Mouse (Mus musculus): ENCODE data around the gene Cirbp. TPM values are rescaled to one million over a fixed set of nuclear protein-coding genes. Genes with fewer than 3 reads are reported as not detected.
A peak's percentile ranks its signal among the peaks of the same experiment; 100 is the strongest.

The Cirbp gene
- total RNA-seq, 1 experiment, result 69.6 TPM

DNA sequence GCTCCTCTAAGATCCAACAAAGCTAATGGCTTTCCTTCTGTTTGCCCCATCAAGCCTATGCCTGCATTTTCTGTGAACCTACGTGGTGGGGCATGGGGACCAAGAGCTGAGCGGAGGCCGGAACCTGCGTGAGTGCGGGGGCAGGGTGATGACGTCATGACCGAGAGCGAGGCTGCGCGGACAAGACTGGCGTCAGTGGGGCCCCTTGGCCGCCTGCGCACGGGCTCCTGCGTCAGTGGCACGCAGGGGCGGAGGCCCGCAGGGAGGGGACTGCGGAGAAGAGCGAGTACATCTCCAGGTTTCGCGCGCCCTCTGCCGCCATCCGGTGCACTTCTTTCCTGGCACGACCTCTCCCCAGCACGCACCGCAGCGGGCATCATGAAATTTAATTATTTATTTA lies 24.5 kb upstream of the Cirbp start:
- Histone ChIP-seq H3K36me3 (ENCODE audit: control insufficient read depth, insufficient read depth, low read length, poor library complexity, severe bottlenecking) (peaks cover 26% of the 10 kb centered on the region), H3K27ac (ENCODE audit: insufficient read depth, low read depth, low read length, poor library complexity, severe bottlenecking) (no peak overlapping the region), H3K4me3 (ENCODE audit: insufficient read depth in 1 of 2, low read depth in 1 of 2, low read length in 2 of 2, poor library complexity in 1 of 2, severe bottlenecking in 1 of 2) (peak overlapping the region; percentile 49 to 96), H3K4me1 (ENCODE audit: control insufficient read depth in 2 of 2, insufficient read depth in 2 of 2, low read length in 2 of 2, poor library complexity in 1 of 2) (peaks cover 2 to 24% of the 10 kb centered on the region in 2 experiments; a peak in 3 of 4 replicates), H3K9me3 (ENCODE audit: control insufficient read depth, insufficient read depth, low read depth, low read length) (no peaks in the 10 kb centered on the region), H3K9ac (ENCODE audit: insufficient read depth, low read depth, low read length, poor library complexity, severe bottlenecking) (peak overlapping the region; percentile 54; the same call in 1 of the 2 replicates)
- in situ Hi-C loops (cut with MboI; ENCODE audit: low sequenced_read_pairs in 2 of 2, unreplicated experiment in 2 of 2), result no loop called here
- TF ChIP-seq CHD2 (IDR thresholded peaks at IDR 0.05; ENCODE audit: low read depth, low read length) (no peak), HCFC1 (IDR thresholded peaks at IDR 0.05; ENCODE audit: borderline replicate concordance, insufficient read depth, low read length) (peak; percentile 77), ZNF384 (IDR thresholded peaks at IDR 0.05; ENCODE audit: low read depth, low read length) (no peak), MAFK (IDR thresholded peaks at IDR 0.05; ENCODE audit: insufficient read depth, low read depth, low read length) (no peak), ZC3H11A (IDR thresholded peaks at IDR 0.05; ENCODE audit: borderline replicate concordance, low read depth, low read length) (no peak)
- DNase-seq (ENCODE audit: low read depth, low spot score), result peak; percentile 76

DNA sequence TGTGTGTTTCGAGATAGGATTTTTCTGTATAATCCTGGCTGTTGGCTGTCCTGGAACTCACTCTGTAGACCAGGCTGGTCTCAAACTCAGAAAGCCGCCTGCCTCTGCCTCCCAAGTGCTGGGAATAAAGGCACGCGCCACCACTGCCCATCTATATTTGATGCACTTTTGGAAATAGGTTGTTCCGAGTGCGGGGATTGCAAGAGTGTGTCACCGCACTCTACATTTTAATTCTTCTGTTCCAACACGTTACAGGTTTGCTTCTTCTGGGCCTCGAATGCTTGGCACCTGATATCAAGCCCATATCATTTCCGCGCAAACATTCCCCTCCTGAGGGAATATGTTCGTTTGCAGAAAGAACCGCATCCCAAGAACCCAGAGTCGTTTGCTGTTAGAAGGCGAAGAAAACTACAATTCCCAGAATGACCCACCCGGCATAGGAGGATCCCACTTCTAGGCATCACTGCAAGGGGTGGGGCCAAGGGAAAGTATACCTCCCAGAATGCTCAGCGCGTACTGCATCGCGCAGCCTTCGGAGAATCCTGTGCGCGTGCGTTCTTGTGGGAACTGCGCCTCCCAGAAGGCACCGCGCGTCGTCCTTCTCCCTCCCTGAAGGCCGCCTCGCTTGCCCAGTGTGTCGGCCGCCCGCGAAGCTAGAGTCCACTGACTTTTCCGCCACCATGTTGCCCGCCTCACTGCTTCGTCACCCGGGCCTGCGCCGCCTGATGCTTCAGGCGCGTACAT lies 23.8 kb upstream of the Cirbp start:
- Histone ChIP-seq H3K9ac (ENCODE audit: insufficient read depth, low read depth, low read length, poor library complexity, severe bottlenecking) (peak overlapping the region; percentile 95), H3K9me3 (ENCODE audit: control insufficient read depth, insufficient read depth, low read depth, low read length) (no peaks in the 10 kb centered on the region), H3K27ac (ENCODE audit: insufficient read depth, low read depth, low read length, poor library complexity, severe bottlenecking) (peak overlapping the region; percentile 82), H3K4me1 (ENCODE audit: control insufficient read depth in 2 of 2, insufficient read depth in 2 of 2, low read length in 2 of 2, poor library complexity in 1 of 2) (peaks cover 2 to 28% of the 10 kb centered on the region in 2 experiments; a peak in 3 of 4 replicates), H3K36me3 (ENCODE audit: control insufficient read depth, insufficient read depth, low read length, poor library complexity, severe bottlenecking) (peaks cover 26% of the 10 kb centered on the region), H3K4me3 (ENCODE audit: insufficient read depth in 1 of 2, low read depth in 1 of 2, low read length in 2 of 2, poor library complexity in 1 of 2, severe bottlenecking in 1 of 2) (peak overlapping the region; percentile 93 to 96)
- DNase-seq (ENCODE audit: low read depth, low spot score), result peak; percentile 97
- TF ChIP-seq CHD2 (IDR thresholded peaks at IDR 0.05; ENCODE audit: low read depth, low read length) (no peak), ZNF384 (IDR thresholded peaks at IDR 0.05; ENCODE audit: low read depth, low read length) (no peak), ZC3H11A (IDR thresholded peaks at IDR 0.05; ENCODE audit: borderline replicate concordance, low read depth, low read length) (no peak), HCFC1 (IDR thresholded peaks at IDR 0.05; ENCODE audit: borderline replicate concordance, insufficient read depth, low read length) (peak; percentile 96), MAFK (IDR thresholded peaks at IDR 0.05; ENCODE audit: insufficient read depth, low read depth, low read length) (0 out of 2 replicates have a peak, but pooled peaks have one; percentile 2)
- in situ Hi-C loops (cut with MboI; ENCODE audit: low sequenced_read_pairs in 2 of 2, unreplicated experiment in 2 of 2), result no loop called here

DNA sequence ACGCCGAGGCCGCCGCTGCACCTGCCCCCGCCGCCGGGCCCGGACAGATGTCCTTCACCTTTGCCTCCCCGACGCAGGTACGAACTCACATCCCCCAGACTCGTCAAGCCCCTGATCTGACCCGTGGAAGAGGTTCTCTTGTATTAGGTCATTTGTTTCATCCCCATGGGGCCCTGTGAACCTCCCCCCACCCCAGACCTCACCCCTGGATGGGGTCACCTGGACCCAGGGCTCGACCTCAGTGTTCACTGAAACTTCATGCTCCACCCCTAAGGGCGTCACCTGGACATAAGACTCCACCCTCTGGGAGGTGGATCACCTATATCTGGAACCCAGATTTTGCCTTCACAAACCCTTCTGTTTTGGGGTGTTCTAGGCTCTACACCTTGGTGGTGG lies 23.3 kb upstream of the Cirbp start:
- H3K36me3 ChIP-seq (ENCODE audit: control insufficient read depth, insufficient read depth, low read length, poor library complexity, severe bottlenecking), result peaks cover 26% of the 10 kb centered on the region
- in situ Hi-C loops (cut with MboI; ENCODE audit: low sequenced_read_pairs in 2 of 2, unreplicated experiment in 2 of 2), result no loop called here
- peak overlapping the region; percentile 93 to 96 for H3K4me3 ChIP-seq (ENCODE audit: insufficient read depth in 1 of 2, low read depth in 1 of 2, low read length in 2 of 2, poor library complexity in 1 of 2, severe bottlenecking in 1 of 2)
- H3K27ac ChIP-seq (ENCODE audit: insufficient read depth, low read depth, low read length, poor library complexity, severe bottlenecking), result peak overlapping the region; percentile 82
- TF ChIP-seq HCFC1 (IDR thresholded peaks at IDR 0.05; ENCODE audit: borderline replicate concordance, insufficient read depth, low read length) (no peak), ZNF384 (IDR thresholded peaks at IDR 0.05; ENCODE audit: low read depth, low read length) (no peak), MAFK (IDR thresholded peaks at IDR 0.05; ENCODE audit: insufficient read depth, low read depth, low read length) (no peak), ZC3H11A (IDR thresholded peaks at IDR 0.05; ENCODE audit: borderline replicate concordance, low read depth, low read length) (no peak), CHD2 (IDR thresholded peaks at IDR 0.05; ENCODE audit: low read depth, low read length) (no peak)
- H3K9me3 ChIP-seq (ENCODE audit: control insufficient read depth, insufficient read depth, low read depth, low read length), result no peaks in the 10 kb centered on the region
- peak overlapping the region; percentile 95 for H3K9ac ChIP-seq (ENCODE audit: insufficient read depth, low read depth, low read length, poor library complexity, severe bottlenecking)
- peaks cover 2 to 31% of the 10 kb centered on the region in 2 experiments; a peak in 3 of 4 replicates for H3K4me1 ChIP-seq (ENCODE audit: control insufficient read depth in 2 of 2, insufficient read depth in 2 of 2, low read length in 2 of 2, poor library complexity in 1 of 2)
- no peak for DNase-seq (ENCODE audit: low read depth, low spot score)

DNA sequence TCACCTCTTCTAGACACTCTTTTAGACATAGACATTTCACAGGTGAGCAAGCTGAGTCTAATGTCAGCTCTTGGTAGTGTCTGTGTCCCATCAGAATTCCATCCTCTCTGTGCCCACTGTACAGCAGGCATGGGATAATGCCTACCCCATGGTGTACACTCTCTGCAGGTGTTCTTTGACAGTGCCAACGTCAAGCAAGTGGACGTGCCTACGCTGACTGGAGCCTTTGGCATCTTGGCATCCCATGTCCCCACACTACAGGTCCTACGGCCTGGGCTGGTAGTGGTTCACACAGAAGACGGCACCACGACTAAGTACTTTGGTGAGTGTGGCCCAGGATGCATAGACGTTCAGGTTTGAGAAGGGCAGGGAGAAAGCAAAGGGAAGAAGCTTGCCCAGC lies 22.1 kb upstream of the Cirbp start:
- peaks cover 0 to 29% of the 10 kb centered on the region in 2 experiments; a peak in 3 of 4 replicates for H3K4me1 ChIP-seq (ENCODE audit: control insufficient read depth in 2 of 2, insufficient read depth in 2 of 2, low read length in 2 of 2, poor library complexity in 1 of 2)
- no peaks in the 10 kb centered on the region for H3K9me3 ChIP-seq (ENCODE audit: control insufficient read depth, insufficient read depth, low read depth, low read length)
- H3K4me3 ChIP-seq (ENCODE audit: insufficient read depth in 1 of 2, low read depth in 1 of 2, low read length in 2 of 2, poor library complexity in 1 of 2, severe bottlenecking in 1 of 2), result no peak overlapping the region
- no peak overlapping the region for H3K27ac ChIP-seq (ENCODE audit: insufficient read depth, low read depth, low read length, poor library complexity, severe bottlenecking)
- no peak for DNase-seq (ENCODE audit: low read depth, low spot score)
- in situ Hi-C loops (cut with MboI; ENCODE audit: low sequenced_read_pairs in 2 of 2, unreplicated experiment in 2 of 2), result no loop called here
- H3K36me3 ChIP-seq (ENCODE audit: control insufficient read depth, insufficient read depth, low read length, poor library complexity, severe bottlenecking), result peaks cover 26% of the 10 kb centered on the region
- no peak overlapping the region for H3K9ac ChIP-seq (ENCODE audit: insufficient read depth, low read depth, low read length, poor library complexity, severe bottlenecking)
- TF ChIP-seq ZNF384 (IDR thresholded peaks at IDR 0.05; ENCODE audit: low read depth, low read length), result no peak
- TF ChIP-seq ZC3H11A (IDR thresholded peaks at IDR 0.05; ENCODE audit: borderline replicate concordance, low read depth, low read length), result no peak
- TF ChIP-seq HCFC1 (IDR thresholded peaks at IDR 0.05; ENCODE audit: borderline replicate concordance, insufficient read depth, low read length), result no peak

All from ES-E14 (cell line).